Mouse (Mus musculus): ENCODE measurements around the gene Ttc13.

GRCm38 (mm10) chr8:124681792-124682157 lies 40.0 kb downstream of the Ttc13 start:
- TF ChIP-seq CTCF (IDR thresholded peaks at IDR 0.05; ENCODE audit: low read depth, low read length) (no peak), GATA1 (IDR thresholded peaks at IDR 0.05; ENCODE audit: borderline replicate concordance, low read length) (no peak), POLR2AphosphoS5 (IDR thresholded peaks at IDR 0.05; ENCODE audit: insufficient replicate concordance, low read depth, low read length) (no peak), TAL1 (conservative IDR thresholded peaks at IDR 0.05; ENCODE audit: low read depth, low read length) (no peak), GATA2 (IDR thresholded peaks at IDR 0.05; ENCODE audit: borderline replicate concordance, low read depth, low read length) (no peak)
